Mouse (Mus musculus) bone marrow macrophage, adult 2 months (primary cell): ENCODE measurements at regions not wholly inside any gene's neighbourhood (a gene's known extent, or its start where the extent isn't known, plus 50 kb on each side); places are given as distances from the start of the nearest gene placed in this dataset.

ENCODE experiments used
- CTCF ChIP-seq: IDR thresholded peaks from 2 replicates; pipeline ENCODE4 v1.5.1; 2012; ENCODE audit warnings: low read depth, mild to moderate bottlenecking, low read length, moderate library complexity
- POLR2A ChIP-seq: IDR thresholded peaks from 2 replicates; pipeline ENCODE4 v1.6.1; 2012; ENCODE audit warnings: mild to moderate bottlenecking, low read depth, low read length, borderline replicate concordance

- no peak for TF ChIP-seq CTCF
- TF ChIP-seq POLR2A, result no peak
These were observed 100.1 kb upstream of the Egln3 start for GRCm38 (mm10) chr12:54303746-54304145.
